Mouse (Mus musculus): ENCODE measurements around the gene Arhgap45. TPM values are rescaled to one million over a fixed set of nuclear protein-coding genes. Genes with fewer than 3 reads are reported as not detected.
"Not testable (repeated sequence)": the region's sequence is repeated elsewhere in the genome, so short reads cannot be mapped to it uniquely, and the experiment has no call there.

The Arhgap45 gene
- polyA plus RNA-seq, 1 experiment from 2014 or later, result 15.5 TPM

DNA sequence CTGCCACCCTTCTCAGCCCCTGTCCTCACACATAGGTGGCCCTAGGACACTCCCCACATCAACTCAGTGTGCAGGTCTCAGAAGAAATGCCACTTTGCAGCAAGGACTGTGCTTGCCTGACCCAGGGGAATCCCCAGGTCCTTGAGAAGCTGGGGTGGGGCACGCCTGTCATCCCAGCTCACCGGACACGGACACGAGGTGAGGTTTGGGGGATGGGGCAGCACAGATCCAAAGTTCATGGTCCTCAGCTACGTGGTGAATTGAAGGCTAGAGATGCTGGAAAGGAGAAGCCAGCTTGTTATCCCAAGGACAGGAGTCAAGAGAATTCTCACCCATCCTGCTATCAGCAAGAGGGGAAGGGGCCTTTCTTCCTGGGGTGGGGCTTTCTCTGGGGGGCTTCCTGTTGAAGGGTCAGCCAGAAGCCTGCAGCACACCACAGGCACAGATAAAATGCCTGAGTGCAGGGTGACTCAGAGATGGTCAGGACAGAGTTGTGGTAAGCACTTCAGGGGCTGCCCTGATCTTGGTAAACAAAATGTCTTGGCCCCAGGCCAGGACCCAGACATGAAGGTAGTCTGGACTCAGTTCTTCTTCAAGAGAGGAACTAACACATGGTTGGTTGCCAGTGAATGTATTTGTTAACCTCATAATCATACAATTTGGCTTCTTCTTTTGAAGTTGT, 16.5 kb downstream of the Arhgap45 start:
- Histone ChIP-seq H3K9me3 (replicated peaks) (no peaks in the 10 kb centered on the region), H3K27me3 (ENCODE audit: low read depth, poor library complexity, severe bottlenecking) (no peaks in the 10 kb centered on the region), H3K4me1 (peaks cover 8% of the 10 kb centered on the region), H3K4me3 (no peak overlapping the region), H3K27ac (no peak overlapping the region), H3K36me3 (peaks cover 79% of the 10 kb centered on the region)
- 80% methylated on average over 5 of the region's 5 CpGs for WGBS
- DNase-seq (ENCODE audit: low spot score), result no peak

DNA sequence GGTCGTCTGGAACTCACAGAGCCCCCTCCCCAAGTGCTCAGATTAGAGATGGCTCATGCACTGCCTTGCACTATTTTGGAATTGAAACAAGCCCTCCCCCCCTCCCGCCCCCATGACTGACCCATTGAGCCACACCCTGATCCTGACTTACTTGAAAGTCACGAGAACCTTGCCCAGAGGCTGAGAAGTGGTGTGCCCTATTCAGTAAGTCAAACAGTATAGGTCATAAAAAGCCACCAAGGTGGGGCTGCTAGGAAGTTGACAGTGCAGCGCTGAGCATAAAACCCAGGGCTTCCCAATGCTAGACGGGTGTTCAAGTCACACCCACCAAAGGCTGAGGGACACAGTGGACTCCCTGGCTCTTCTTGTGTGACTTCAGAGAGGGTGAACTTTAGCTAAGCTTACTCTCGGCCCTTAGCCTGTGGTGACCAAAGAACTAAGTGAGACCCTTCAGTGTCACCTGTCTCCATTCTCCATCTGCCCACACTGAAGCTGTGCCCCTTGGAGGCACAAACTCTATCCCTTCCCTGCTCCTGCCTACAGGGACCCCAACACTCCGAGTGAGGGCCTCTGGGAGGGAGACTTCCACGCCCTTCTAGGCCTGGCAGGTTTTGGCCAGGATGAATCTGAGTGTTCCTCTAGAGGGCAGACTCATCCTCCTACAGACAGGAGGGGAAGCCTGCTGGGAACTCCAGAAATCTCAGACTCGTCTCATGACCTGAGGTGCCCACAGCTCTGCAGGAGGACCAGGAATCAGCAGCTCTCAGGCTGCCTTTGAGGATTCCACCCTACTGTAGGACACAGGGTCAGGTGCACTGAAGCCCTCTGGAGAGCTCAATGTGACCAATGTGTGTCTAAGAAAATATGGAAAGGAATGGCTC, 17.3 kb downstream of the Arhgap45 start:
- Histone ChIP-seq H3K4me1 (peaks cover 16% of the 10 kb centered on the region), H3K4me3 (no peak overlapping the region), H3K27ac (peak overlapping the region; percentile 25; the same call in 1 of the 2 replicates), H3K9me3 (replicated peaks) (no peaks in the 10 kb centered on the region), H3K36me3 (peaks cover 77% of the 10 kb centered on the region), H3K27me3 (ENCODE audit: low read depth, poor library complexity, severe bottlenecking) (no peaks in the 10 kb centered on the region)
- WGBS, result 46% methylated on average over 9 of the region's 9 CpGs
- DNase-seq (ENCODE audit: low spot score), result no peak

DNA sequence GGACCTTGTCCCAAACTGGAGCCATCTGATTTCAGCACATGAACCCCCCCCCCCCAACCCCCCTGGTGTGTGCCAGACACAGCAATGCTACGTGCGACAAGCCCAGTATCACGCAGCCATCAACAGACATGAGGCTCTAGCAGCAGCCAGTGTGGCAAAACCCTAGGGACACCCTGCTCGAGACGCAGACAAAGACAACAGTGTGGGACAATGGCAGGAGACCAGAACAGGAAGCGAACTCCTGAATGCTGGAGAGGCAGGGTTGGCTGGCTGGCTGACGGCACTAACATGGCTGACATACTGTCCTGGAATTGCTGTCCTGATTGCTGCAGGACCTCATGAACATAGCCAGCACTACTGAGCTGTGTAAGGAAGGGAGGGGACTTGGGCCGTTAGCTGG, 18.7 kb downstream of the Arhgap45 start:
- H3K4me1 ChIP-seq, result peaks cover 27% of the 10 kb centered on the region
- H3K36me3 ChIP-seq, result peaks cover 64% of the 10 kb centered on the region
- H3K27ac ChIP-seq, result 0 out of 2 replicates have a peak overlapping the region, but pooled peaks have one; percentile 2

DNA sequence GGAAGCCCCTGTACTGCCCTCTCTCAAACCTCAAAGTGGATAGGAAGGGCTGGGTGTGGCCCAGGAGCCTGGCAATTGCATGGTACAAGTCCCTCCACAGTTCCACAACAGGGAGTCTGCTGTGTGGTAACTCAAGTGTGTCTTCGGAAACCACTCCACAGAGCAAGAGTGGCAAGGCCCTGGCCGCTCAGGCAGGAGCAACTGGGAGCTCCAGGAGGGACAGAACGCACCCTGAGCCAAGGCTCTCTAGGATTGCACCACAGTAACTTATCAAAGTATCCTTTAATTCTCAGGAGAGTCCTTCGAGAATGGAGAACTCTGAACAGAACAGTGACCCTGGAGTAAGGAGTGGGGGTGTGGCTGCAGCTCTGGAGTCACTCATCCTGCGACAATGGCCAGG, 19.2 kb downstream of the Arhgap45 start:
- Histone ChIP-seq H3K27ac (peak overlapping the region; percentile 19; the same call in 1 of the 2 replicates), H3K27me3 (ENCODE audit: low read depth, poor library complexity, severe bottlenecking) (no peaks in the 10 kb centered on the region), H3K36me3 (peaks cover 58% of the 10 kb centered on the region), H3K4me3 (no peak overlapping the region), H3K4me1 (peaks cover 27% of the 10 kb centered on the region), H3K9me3 (replicated peaks) (no peaks in the 10 kb centered on the region)
- no peak for DNase-seq (ENCODE audit: low spot score)
- WGBS, result 95% methylated on average over 5 of the region's 5 CpGs

More for the DNA sequence above, 18.7 kb downstream of the Arhgap45 start:
- H3K27me3 ChIP-seq (ENCODE audit: low read depth, poor library complexity, severe bottlenecking), result no peaks in the 10 kb centered on the region
- H3K9me3 ChIP-seq (replicated peaks), result no peaks in the 10 kb centered on the region
- 91% methylated on average over 8 of the region's 8 CpGs for WGBS
- DNase-seq (ENCODE audit: low spot score), result no peak
- H3K4me3 ChIP-seq, result no peak overlapping the region

DNA sequence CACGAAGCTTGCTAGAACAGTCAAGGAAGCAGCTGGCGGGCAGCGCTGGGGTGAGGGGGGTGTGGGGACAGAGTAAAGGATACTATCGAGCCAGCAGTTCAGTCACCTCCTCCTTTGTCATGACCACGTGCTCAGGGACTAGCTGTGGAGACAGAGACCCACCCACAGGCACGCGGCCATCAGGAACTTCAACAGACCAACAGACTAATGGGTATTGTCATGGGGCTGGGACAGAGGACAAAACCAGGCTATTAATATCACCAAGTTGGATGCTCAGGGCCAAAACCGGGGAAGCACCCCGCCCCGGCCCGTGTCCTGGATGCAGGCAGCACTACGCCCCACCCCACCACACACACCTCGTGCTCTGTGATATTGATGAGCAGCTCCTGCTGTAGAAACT, 20.4 kb downstream of the Arhgap45 start:
- Histone ChIP-seq H3K27me3 (ENCODE audit: low read depth, poor library complexity, severe bottlenecking) (no peaks in the 10 kb centered on the region), H3K4me3 (peak overlapping the region; percentile 90; the same call in 1 of the 2 replicates), H3K27ac (no peak overlapping the region), H3K9me3 (replicated peaks) (no peaks in the 10 kb centered on the region), H3K36me3 (peaks cover 48% of the 10 kb centered on the region), H3K4me1 (peaks cover 27% of the 10 kb centered on the region)
- no peak for DNase-seq (ENCODE audit: low spot score)
- WGBS, result 95% methylated on average over 13 of the region's 13 CpGs

DNA sequence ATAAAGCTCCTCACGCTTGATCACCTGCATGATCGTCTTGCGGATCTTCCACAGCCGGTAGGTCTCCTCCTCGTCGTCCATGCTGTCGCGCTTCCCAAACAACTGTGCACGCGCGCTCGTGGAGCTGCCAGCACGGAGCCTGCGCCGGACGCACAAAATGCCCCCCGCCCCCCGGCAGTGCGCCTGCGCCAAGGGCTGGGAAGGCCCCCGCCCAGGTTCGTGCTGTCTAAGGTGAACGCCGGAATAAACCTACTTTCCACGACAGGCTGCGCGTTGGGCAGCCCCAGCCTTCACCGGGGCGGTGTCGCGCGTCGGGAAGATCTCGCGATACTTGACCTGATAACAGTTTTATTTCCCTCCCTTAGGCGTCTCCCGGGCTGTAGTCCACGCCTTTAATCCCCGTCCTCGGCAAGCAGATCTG, 23.1 kb downstream of the Arhgap45 start, which contains the start of gene Polr2e:
TSS of gene Polr2e (minus strand) at position 237 of the 421 bp plus-strand sequence.
- Histone ChIP-seq H3K27ac (peak within 1 kb of the TSS; percentile 85), H3K36me3 (peaks cover 40% of the 10 kb centered on the region), H3K4me3 (peak within 1 kb of the TSS; percentile 90), H3K27me3 (ENCODE audit: low read depth, poor library complexity, severe bottlenecking) (no peaks in the 10 kb centered on the region), H3K9me3 (replicated peaks) (no peaks in the 10 kb centered on the region), H3K4me1 (peaks cover 24% of the 10 kb centered on the region)
- WGBS, result under 1% methylated on average over 40 of the region's 40 CpGs
- DNase-seq (ENCODE audit: low spot score), result peak; percentile 99

DNA sequence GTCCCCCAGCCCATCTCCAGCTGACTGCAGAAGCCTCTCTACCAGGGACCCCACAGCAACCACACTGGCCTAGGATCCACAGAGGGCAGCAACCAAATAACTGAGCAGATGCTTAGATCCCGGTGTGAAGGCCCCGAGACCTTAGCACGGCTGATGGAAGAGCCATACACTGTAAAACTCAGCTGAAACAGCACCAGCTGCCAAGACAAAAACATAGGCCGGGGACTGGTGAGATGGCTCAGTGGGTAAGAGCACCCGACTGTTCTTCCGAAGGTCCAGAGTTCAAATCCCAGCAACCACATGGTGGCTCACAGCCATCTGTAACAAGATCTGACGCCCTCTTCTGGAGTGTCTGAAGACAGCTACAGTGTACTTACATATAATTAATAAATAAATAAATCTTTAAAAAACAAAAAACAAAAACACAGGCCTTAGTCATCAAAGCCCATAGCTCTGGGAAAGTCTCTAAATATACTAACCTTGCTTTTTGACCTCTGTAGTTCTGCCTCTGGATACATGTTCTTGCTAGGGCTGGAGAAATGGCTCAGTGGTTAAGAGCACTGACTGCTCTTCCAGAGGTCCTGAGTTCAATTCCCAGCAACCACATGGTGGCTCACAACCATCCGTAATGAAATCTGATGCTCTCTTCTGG, 25.1 kb downstream of the Arhgap45 start:
- Histone ChIP-seq H3K4me1 (peaks cover 24% of the 10 kb centered on the region), H3K36me3 (peaks cover 20% of the 10 kb centered on the region)
- 85% methylated on average over 8 of the region's 8 CpGs for WGBS
- H3K4me3 ChIP-seq; H3K27ac ChIP-seq; DNase-seq (ENCODE audit: low spot score); H3K9me3 ChIP-seq (replicated peaks); H3K27me3 ChIP-seq (ENCODE audit: low read depth, poor library complexity, severe bottlenecking): not testable (repeated sequence)

DNA sequence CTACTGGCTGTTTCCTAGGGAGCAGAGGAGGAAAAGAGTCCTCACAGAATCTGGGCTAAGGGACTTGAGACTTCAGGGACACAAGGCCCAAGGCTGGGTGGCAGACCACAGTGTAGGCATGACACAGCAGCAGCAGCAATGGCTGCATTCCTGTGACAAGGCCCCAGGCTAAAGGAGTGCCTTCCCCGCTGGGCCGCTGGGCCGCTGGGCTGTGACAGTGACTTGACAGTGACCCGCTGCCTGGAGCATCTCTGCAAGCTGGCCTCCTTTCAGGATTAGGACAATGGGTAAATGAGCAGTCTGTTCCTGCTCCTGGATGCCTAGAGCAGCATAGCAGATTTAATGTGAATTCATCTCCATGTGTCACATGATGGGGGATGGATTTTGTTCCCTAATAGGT, 27.6 kb downstream of the Arhgap45 start:
- Histone ChIP-seq H3K4me1 (peaks cover 37% of the 10 kb centered on the region), H3K27me3 (ENCODE audit: low read depth, poor library complexity, severe bottlenecking) (peaks cover 9% of the 10 kb centered on the region), H3K4me3 (no peak overlapping the region), H3K9me3 (replicated peaks) (no peaks in the 10 kb centered on the region), H3K36me3 (no peaks in the 10 kb centered on the region), H3K27ac (0 out of 2 replicates have a peak overlapping the region, but pooled peaks have one; percentile 28)
- DNase-seq (ENCODE audit: low spot score), result no peak
- 49% methylated on average over 4 of the region's 4 CpGs for WGBS

DNA sequence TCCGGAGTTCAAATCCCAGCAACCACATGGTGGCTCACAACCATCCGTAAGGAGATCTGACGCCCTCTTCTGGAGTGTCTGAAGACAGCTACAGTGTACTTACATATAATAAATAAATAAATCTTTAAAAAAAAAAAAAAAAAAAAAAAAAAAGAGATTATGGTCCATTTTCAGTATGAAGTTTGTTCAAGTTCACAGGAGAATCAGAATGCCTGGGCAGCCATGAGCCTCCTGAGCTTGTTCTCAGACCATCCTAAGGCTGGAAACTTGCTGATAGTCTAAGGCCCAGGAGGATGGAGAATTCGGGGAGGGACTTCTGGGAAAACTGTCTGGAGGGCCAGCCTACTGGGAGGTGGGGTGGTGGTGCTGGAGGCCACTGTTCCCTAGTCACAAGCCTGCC, 28.9 kb downstream of the Arhgap45 start:
- WGBS, result 88% methylated on average over 4 of the region's 4 CpGs
- Histone ChIP-seq H3K27me3 (ENCODE audit: low read depth, poor library complexity, severe bottlenecking) (peaks cover 17% of the 10 kb centered on the region), H3K4me1 (peaks cover 30% of the 10 kb centered on the region)
- H3K9me3 ChIP-seq (replicated peaks); H3K4me3 ChIP-seq; DNase-seq (ENCODE audit: low spot score); H3K36me3 ChIP-seq; H3K27ac ChIP-seq: not testable (repeated sequence)

DNA sequence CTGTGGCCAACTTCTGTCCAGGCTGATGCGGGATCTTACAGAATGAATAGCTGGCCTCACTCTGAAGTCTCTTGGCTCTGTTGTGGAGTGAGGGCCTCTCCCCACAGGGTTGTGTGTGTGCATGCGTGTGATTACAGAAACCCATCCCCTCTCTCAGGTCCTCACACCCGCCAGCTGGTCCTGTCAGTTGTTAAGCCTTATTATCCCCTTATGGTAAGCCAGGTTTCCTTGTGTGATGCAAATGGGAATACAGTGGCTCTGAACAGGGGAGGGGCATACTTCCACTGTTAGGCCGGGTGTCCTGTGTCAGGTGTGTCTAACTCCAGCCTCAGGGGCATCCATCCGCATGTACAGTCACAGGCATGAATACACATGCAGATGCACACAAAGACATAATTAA, 29.3 kb downstream of the Arhgap45 start:
- H3K4me1 ChIP-seq, result peaks cover 33% of the 10 kb centered on the region
- no peak overlapping the region for H3K27ac ChIP-seq
- H3K4me3 ChIP-seq, result no peak overlapping the region
- no peak for DNase-seq (ENCODE audit: low spot score)
- no peaks in the 10 kb centered on the region for H3K9me3 ChIP-seq (replicated peaks)
- peaks cover 17% of the 10 kb centered on the region for H3K27me3 ChIP-seq (ENCODE audit: low read depth, poor library complexity, severe bottlenecking)
- no peaks in the 10 kb centered on the region for H3K36me3 ChIP-seq
- 87% methylated on average over 5 of the region's 5 CpGs for WGBS

DNA sequence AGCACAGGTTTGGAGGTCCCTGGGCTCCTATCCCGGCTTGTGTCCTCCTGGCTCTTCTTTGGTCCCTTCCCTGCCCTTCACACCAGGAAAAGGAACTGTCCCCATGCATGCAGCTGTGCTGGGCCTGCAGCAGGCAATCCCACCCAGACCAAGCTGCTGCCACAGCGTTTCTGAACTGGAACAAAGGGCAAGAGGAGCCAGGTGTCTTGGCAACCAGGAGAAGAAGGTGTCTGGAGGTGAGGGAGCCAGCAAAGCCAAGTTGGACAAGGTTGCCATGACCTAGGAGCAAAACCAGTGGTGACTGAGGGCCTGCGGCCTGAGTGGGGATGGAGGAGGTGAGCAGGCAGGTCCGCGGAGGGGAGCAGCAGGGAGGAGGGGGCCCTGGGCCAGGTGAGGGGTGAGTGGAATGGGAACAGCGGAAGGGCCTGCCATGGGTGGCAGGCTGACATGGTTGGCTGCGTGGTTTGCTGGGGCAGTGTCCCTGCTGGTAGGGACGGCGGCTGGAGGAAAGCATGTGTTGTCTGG, 30.6 kb downstream of the Arhgap45 start, which contains the start of gene Gpx4:
TSS of gene Gpx4 (plus strand) at position 126 of the 525 bp plus-strand sequence.
- H3K9me3 ChIP-seq (replicated peaks), result no peaks in the 10 kb centered on the region
- H3K27ac ChIP-seq, result peak within 1 kb of the TSS; percentile 67
- peaks cover 17% of the 10 kb centered on the region for H3K27me3 ChIP-seq (ENCODE audit: low read depth, poor library complexity, severe bottlenecking)
- no peak for DNase-seq (ENCODE audit: low spot score)
- no peaks in the 10 kb centered on the region for H3K36me3 ChIP-seq
- peak within 1 kb of the TSS; percentile 9; the same call in 1 of the 2 replicates for H3K4me3 ChIP-seq
- 41% methylated on average over 9 of the region's 9 CpGs for WGBS
- H3K4me1 ChIP-seq, result peaks cover 44% of the 10 kb centered on the region

DNA sequence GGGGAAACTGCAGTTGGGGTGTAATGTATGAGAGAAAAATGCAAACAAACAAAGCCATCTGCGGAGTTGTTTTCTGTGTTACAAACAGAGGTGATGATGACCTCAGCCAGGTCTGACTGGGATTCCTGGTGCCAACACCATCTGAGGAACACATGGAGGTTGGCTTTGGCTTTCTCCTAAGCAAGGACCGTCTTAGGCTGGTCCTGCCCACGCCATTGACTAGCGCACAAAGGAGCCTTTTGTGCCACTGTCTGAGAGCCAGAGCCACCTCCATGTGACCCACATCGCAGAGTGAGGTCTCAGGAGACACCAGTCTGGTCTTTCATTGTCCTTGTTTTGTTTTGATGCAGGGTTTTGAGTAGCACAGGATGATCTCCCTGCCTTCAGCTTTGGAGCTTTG, 31.9 kb downstream of the Arhgap45 start:
- DNase-seq (ENCODE audit: low spot score), result no peak
- Histone ChIP-seq H3K9me3 (replicated peaks) (no peaks in the 10 kb centered on the region), H3K4me1 (peaks cover 56% of the 10 kb centered on the region), H3K36me3 (no peaks in the 10 kb centered on the region), H3K27me3 (ENCODE audit: low read depth, poor library complexity, severe bottlenecking) (peaks cover 17% of the 10 kb centered on the region), H3K4me3 (no peak overlapping the region), H3K27ac (peak overlapping the region; percentile 66)
- WGBS, result 23% methylated on average over 5 of the region's 5 CpGs
